Mouse (Mus musculus): ENCODE results near the gene Hoxb9.

GRCm38 (mm10) chr11:96301064-96301431 lies 29.8 kb downstream of the Hoxb9 start:
- TF ChIP-seq CTCF (conservative IDR thresholded peaks at IDR 0.05; ENCODE audit: insufficient read depth, insufficient read length, low read depth, low read length): no peak
- no peak for TF ChIP-seq POLR2A (IDR thresholded peaks at IDR 0.05; ENCODE audit: low read depth, low read length)
